8 mouse cellular contexts compared by ENCODE assay signal in genomic region chr10:39462711-39463110, GRCm38 (mm10).
DNase-seq lines count a peak whose midpoint lies in the region; ATAC-seq and TF ChIP-seq lines count a peak whose summit lies in the region.
"Had no signal": no experiment of that assay in that cellular context is flagged by ENCODE, and none has a peak within 500 bp of the region (broad histone marks: within the 10 kb centered on the region; RNA-seq: fewer than 3 reads in every experiment).

No protein-coding gene starts in this region.

- H3K9ac ChIP-seq in intestine, postnatal 0 days (ENCODE audit: low read depth, low read length), result no peak overlapping the region
- H3K9ac ChIP-seq: heart, embryonic 15.5 days had no signal

- peaks cover 33% of the 10 kb centered on the region for H3K4me1 ChIP-seq in E14TG2a.4 (replicated peaks; ENCODE audit: low read depth, low read length)
- peaks cover 9% of the 10 kb centered on the region; the same call in 1 of the 2 replicates for H3K4me1 ChIP-seq in intestine, postnatal 0 days (replicated peaks; ENCODE audit: control insufficient read depth, insufficient read depth, low read length)

- WGBS in intestine, postnatal 0 days, result 24% methylated on average over 8 of the region's 8 CpGs

- peak; percentile 59 for ATAC-seq in intestine, postnatal 0 days

- H3K27me3 ChIP-seq in E14TG2a.4 (ENCODE audit: insufficient read depth, low read length), result no peaks in the 10 kb centered on the region
- H3K27me3 ChIP-seq in intestine, postnatal 0 days (replicated peaks; ENCODE audit: control insufficient read depth, insufficient read depth, low read length), result no peaks in the 10 kb centered on the region
- H3K27me3 ChIP-seq: heart, embryonic 15.5 days had no signal

- no peaks in the 10 kb centered on the region; the same call in 1 of the 2 replicates for H3K9me3 ChIP-seq in E14TG2a.4 (ENCODE audit: low read length)
- no peaks in the 10 kb centered on the region for H3K9me3 ChIP-seq in intestine, postnatal 0 days (ENCODE audit: control insufficient read depth)
- H3K9me3 ChIP-seq: heart, embryonic 15.5 days had no signal

- peak overlapping the region; percentile 35; the same call in 1 of the 2 replicates for H3K27ac ChIP-seq in intestine, postnatal 0 days (ENCODE audit: low read depth, low read length)
- H3K27ac ChIP-seq: heart, embryonic 15.5 days had no signal

- H3K4me2 ChIP-seq in intestine, postnatal 0 days (replicated peaks; ENCODE audit: low read depth), result peak overlapping the region; percentile 48
- H3K4me2 ChIP-seq: heart, embryonic 15.5 days had no signal

- peak; percentile 61 for DNase-seq in brain, adult 2 months (ENCODE audit: low read depth, low spot score)
- peak; percentile 17 for DNase-seq in lung, postnatal 10 days
- no peak for DNase-seq in thymus, postnatal 36 days
- DNase-seq in layer of hippocampus, postnatal 36 days, result no peak
- DNase-seq in adrenal gland, adult (ENCODE audit: inconsistent age in 2 of 2, low spot score in 1 of 2), result no peak

- 0 out of 2 replicates have a peak overlapping the region, but pooled peaks have one; percentile 8 for H3K4me3 ChIP-seq in E14TG2a.4 (replicated peaks; ENCODE audit: low read length)
- no peak overlapping the region for H3K4me3 ChIP-seq in intestine, postnatal 0 days (ENCODE audit: low read depth, low read length)
- H3K4me3 ChIP-seq: heart, embryonic 15.5 days had no signal

- no peaks in the 10 kb centered on the region for H3K36me3 ChIP-seq in E14TG2a.4 (ENCODE audit: insufficient read depth, low read length)
- no peaks in the 10 kb centered on the region for H3K36me3 ChIP-seq in intestine, postnatal 0 days (ENCODE audit: control insufficient read depth, insufficient read depth)
- H3K36me3 ChIP-seq: heart, embryonic 15.5 days had no signal

- TF ChIP-seq CTCF in E14TG2a.4 (conservative IDR thresholded peaks at IDR 0.05; ENCODE audit: low read length), result no peak
- peak; percentile 61 for TF ChIP-seq CTCF in intestine, postnatal 0 days (IDR thresholded peaks at IDR 0.05; ENCODE audit: low read depth)

Comparison
In these comparisons a context has a peak if more than half of its experiments do, and no peak if none do; other contexts are left out.
1. DNase-seq: peak in brain, adult 2 months (single experiment) and lung, postnatal 10 days (single experiment); none in thymus, postnatal 36 days (0 of 2), layer of hippocampus, postnatal 36 days (0 of 2) and adrenal gland, adult (0 of 2).